Mouse (Mus musculus) urinary bladder, postnatal 14 days (tissue): ENCODE results near the gene Add1.

Experiments used
- DNase-seq: peaks from one replicate; pipeline ENCODE4 v3.0.0; 2021; ENCODE audit warnings: low spot score

Gene Add1

GRCm38 (mm10) chr5:34573268-34574221 lies at the start of gene Add1:
Add1 (plus strand) TSS chr5:34573664.
- peak; percentile 95 for DNase-seq

DNA sequence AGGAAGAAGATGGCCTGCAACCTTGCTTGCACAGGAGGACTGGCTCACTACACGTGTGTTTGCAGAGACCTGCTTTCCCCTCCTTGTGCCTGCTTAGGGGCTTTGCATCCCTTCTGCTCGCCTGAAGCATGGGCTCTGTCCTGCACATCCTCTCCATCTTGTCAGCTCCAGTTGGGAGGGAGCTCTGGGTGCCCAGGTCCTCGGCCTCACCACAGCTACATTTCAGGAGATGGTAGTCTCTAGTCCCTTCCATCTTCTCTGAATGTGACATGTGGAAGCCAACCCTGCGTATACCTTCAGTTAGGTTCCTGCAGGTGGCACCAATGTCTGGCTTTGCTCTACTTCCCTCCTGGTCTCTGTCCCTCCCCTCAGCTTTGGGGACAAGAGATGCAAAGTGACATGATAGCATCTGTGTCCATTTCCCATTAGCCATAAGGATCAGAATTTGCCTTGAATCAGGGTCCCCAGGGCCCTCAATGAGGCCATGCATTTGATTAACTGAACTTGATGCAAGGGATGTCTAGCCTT lies 49.4 kb upstream of the Add1 start:
- DNase-seq, result no peak

DNA sequence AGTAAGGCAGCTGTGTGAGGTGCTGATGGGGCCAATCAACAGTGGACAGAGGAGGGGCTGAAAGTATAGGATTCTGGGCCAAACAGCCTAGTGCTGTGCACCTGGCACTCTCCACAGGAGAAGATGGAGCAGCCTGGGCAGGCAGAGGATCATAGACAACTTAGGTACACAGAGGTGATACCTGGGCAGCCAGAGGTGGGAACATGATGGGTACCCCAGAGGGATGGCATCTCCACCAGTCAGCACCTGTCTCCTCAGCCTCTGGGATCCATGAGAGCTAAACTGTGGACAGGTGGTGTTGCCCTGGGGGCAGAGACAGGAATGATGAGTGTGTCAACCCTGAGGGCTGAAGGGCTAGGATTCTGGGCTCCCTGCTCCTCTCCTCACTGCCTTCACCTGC lies 49.0 kb upstream of the Add1 start:
- DNase-seq, result no peak

GRCm38 (mm10) chr5:34525663-34526476 lies 47.6 kb upstream of the Add1 start, which contains the start of gene Sh3bp2:
Sh3bp2 (plus strand) TSS chr5:34525838.
- DNase-seq, result peak; percentile 99

DNA sequence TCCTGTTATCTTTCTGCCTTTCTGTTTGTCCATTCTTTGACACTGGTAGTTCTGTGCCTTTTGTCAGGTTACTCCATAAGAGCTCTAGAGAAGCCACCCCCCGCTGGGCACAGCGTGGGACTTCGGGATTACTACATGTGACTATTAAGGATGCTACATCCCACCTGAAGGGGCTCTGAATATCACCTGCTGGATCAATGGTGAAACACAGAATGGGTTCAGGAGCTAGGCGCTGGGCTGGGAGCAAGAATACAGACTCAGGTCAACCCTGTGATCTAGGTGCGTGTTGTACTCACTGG lies 47.0 kb upstream of the Add1 start:
- no peak for DNase-seq

GRCm38 (mm10) chr5:34527352-34527751 lies 46.1 kb upstream of the Add1 start:
- DNase-seq, result no peak

DNA sequence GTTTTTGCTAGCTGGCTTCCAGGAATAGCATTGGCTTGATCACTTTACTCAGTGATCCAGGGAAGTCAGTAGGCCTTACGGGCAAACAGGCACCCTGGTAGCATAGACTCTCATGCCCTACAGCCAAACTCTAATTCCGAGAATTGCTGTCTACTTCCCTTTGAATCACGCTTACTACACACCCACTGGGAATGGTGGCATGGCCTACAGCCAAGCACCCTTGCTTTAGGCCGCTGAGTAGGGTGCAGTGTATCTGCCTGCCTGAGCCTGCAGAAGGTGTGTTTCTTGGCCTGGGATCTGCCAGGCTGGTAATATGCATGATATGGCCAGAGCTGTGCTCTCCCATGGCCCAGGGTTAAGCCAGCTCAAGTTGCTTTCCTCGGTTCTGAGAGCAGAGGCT lies 44.7 kb upstream of the Add1 start:
- DNase-seq, result peak; percentile 35

- DNase-seq, result no peak
Observed at GRCm38 (mm10) chr5:34530116-34530515, 43.3 kb upstream of the Add1 start.

- no peak for DNase-seq
Observed at GRCm38 (mm10) chr5:34530687-34531086, 42.8 kb upstream of the Add1 start.

GRCm38 (mm10) chr5:34533066-34533465 lies 40.4 kb upstream of the Add1 start:
- no peak for DNase-seq

DNA sequence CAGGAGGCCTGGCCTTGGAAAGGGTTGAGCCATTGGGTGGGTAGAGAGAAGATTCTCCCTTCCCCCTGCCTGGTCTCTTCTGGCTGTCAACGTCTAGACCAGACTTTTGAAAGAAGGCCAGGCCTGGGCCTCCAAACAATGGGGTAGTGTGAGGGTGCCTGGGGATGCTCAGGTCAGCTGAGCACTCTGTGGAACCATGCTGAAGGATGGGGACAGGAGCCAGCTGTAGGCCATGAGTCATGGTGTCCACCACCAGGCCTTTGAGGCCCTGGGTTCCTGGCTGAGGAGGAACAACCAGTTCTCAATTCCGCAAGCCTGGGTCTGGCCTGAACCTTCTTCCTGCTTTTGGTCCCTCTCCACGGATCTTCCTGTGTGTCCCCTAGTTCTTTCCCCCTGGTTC lies 39.6 kb upstream of the Add1 start:
- no peak for DNase-seq

DNA sequence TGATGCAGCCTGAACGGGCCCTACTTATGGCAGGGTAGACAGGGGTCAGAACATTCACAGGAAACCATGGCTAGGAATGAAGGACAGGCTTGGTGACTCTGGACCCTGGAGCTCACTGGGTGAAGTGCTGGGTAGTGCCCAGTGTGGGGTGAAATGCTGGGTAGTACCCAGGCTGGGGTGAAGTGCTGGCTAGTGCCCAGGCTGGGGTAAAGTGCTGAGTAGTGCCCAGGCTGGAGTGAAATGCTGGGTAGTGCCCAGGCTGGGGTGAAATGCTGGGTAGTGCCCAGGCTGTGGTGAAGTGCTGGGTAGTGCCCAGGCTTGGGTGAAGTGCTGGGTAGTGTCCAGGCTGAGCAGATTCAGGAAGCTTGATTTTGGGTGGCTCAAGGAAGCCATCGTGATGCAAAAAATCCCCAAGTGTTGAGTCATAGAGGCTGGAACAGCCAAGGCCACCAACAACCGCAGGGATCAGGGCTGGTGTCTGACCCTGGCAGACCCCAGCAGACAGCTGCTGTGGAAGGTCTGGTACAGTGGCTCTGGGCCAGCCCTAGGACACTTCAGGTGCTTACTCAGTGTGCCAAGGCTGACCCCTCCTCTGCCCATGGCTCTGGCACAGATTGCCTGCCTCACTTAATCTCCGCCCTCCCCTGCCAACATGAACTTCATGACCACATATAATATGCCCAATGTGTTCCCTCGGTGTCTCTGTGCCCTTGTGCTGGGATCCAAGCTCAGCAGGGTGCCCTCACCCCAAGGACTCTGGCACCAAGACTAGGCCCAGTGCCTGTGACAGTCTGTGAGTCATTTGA lies 38.5 kb upstream of the Add1 start:
- DNase-seq, result no peak

- DNase-seq, result no peak
Observed at GRCm38 (mm10) chr5:34535831-34536230, 37.6 kb upstream of the Add1 start.

DNA sequence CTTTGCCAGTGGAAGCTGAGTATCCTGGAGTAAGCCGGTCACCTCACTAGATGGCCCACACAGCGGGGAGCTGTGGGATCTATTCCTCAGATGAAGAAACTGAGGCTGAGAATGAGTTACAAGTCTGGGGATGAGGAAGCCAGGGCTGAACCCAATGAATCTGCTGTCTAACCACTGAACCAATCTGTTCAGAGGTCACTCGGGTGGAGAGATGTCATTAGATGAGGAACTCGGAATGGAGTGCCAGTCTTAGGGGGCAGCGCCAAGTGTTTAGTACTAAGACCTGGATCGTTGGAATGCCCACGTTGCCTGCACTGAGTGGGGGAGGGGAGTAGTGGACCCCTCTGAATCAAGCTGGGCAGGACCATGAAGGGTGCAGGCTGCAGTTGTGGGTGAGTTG lies 35.4 kb upstream of the Add1 start:
- DNase-seq, result no peak

DNA sequence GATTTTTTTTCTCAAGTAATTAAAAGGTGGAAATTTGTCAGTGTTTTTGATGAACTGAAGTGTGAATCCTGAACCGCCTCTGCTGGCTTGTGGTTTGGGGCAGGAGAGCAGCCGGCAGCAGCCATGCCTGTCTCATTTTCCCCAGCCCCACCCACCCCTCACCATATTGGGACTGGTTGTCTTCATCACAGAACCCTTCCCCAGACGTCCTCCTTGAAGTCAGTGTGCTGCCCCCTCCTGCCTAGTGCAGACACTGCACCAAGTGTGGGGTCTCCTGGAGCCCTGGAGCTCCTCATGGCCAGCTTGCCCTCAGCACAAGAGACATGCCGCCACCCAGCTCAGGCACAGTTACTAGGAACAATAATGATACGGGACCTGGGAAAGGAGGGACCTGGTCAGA lies 34.9 kb upstream of the Add1 start:
- DNase-seq, result no peak

DNA sequence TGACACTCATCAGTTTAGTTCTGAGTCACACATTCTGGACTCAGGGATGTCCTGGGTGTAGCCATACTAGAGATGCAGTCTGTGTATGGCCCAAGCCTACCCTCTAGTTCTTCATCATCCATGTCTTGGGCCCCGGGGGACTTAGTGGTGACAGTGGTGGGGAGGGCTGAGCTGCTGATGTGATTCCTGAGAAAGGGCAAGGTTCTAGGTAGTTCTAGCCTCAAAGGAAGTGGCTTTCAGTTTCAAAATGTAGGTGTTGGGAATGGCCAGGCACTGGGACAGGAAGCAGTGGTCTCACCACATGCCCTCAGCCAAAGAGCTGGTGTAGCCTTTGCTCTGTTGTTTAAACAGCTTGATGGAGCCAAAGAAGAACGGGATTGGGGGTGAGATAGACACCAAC lies 34.3 kb upstream of the Add1 start:
- DNase-seq, result no peak

DNA sequence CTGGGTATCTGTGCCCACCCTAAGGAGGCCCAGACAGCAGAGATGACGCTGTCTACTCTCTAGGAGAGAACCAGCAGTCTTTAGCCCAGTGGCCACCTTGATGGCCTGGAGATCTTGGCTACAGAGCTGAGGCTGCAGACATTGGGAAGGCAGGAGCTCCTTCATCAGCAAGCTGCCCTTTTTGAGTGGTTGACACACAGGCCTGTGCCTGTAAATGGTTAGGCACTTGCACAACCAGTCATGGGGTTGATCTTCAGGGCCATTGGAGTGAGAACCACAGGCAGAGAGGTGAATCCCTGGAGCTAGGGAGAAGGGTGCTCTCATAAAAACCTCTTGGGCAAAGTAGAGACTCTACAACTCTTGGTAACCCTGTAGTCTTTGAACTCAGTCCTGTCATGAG lies 31.3 kb upstream of the Add1 start:
- DNase-seq, result no peak

- DNase-seq, result no peak
Observed at GRCm38 (mm10) chr5:34543114-34543513, 30.4 kb upstream of the Add1 start.

GRCm38 (mm10) chr5:34547410-34547809 lies 26.1 kb upstream of the Add1 start:
- peak; percentile 43 for DNase-seq

GRCm38 (mm10) chr5:34549135-34549482 lies 24.4 kb upstream of the Add1 start:
- DNase-seq, result no peak

GRCm38 (mm10) chr5:34549483-34550221 lies 23.8 kb upstream of the Add1 start:
- peak; percentile 58 for DNase-seq
